Mouse (Mus musculus): ENCODE results near the gene Fmc1.

Gene Fmc1

GRCm38 (mm10) chr6:38552636-38553000, 19.3 kb downstream of the Fmc1 start:
- no peak for DNase-seq

GRCm38 (mm10) chr6:38576096-38576495, 42.8 kb downstream of the Fmc1 start:
- no peak for DNase-seq

- DNase-seq: no peak
These were observed 47.0 kb downstream of the Fmc1 start for GRCm38 (mm10) chr6:38580112-38580857.

GRCm38 (mm10) chr6:38581711-38582110, 48.4 kb downstream of the Fmc1 start:
- DNase-seq: no peak

All from lung, postnatal 10 days (tissue).